Mouse (Mus musculus) midbrain, postnatal 0 days (tissue): ENCODE results near the gene AC134908.4. TPM values are rescaled to one million over a fixed set of nuclear protein-coding genes. Genes with fewer than 3 reads are reported as not detected.

Experiments used
- ATAC-seq: fragments of 200-750 bp; cut with Nextera tagmentation; 2 replicates; pipeline ENCODE4 v1.8.0; 2017; ENCODE audit warnings: moderate number of reproducible peaks, mild to moderate bottlenecking, moderate TSS enrichment, moderate library complexity; ENCODE audit not compliant: low FRiP score
- DNase-seq: peaks from one replicate; pipeline ENCODE4 v3.0.0-alpha.2; 2015; ENCODE audit warnings: low spot score
- H3K27ac ChIP-seq: fragments of 300-500 bp; sonication (generic); 2 replicates; pipeline ENCODE4 v1.5.1; 2014; ENCODE audit warnings: low read depth, mild to moderate bottlenecking, low read length, mixed read lengths
- H3K27me3 ChIP-seq: fragments of 300-500 bp; sonication (generic); 2 replicates; pipeline ENCODE4 v1.6.1; 2014; ENCODE audit warnings: low read length, control low read depth, mixed read lengths; ENCODE audit not compliant: insufficient read depth
- H3K36me3 ChIP-seq: fragments of 300-500 bp; sonication (generic); 2 replicates; pipeline ENCODE4 v1.6.1; 2014; ENCODE audit warnings: low read length, control low read depth, mixed read lengths; ENCODE audit not compliant: insufficient read depth
- H3K4me1 ChIP-seq: fragments of 300-500 bp; sonication (generic); 2 replicates; pipeline ENCODE4 v1.6.1; 2014; ENCODE audit warnings: mild to moderate bottlenecking, control low read depth, antibody characterized with exemption, low read length, mixed read lengths; ENCODE audit not compliant: insufficient read depth
- H3K4me2 ChIP-seq: fragments of 300-500 bp; sonication (generic); 2 replicates; pipeline ENCODE4 v1.6.1; 2014; ENCODE audit warnings: low read depth, mild to moderate bottlenecking, low read length, mixed read lengths; ENCODE audit not compliant: poor library complexity, severe bottlenecking
- H3K4me3 ChIP-seq: fragments of 300-500 bp; sonication (generic); 2 replicates; pipeline ENCODE4 v1.5.1; 2014; ENCODE audit warnings: low read depth, mild to moderate bottlenecking, low read length, moderate library complexity
- H3K9ac ChIP-seq: fragments of 300-500 bp; sonication (generic); replicated peaks from 2 replicates; pipeline ENCODE4 v1.6.1; 2014; ENCODE audit warnings: mild to moderate bottlenecking, low read length, moderate library complexity, mixed read lengths; ENCODE audit not compliant: poor library complexity, severe bottlenecking
- H3K9me3 ChIP-seq: fragments of 300-500 bp; sonication (generic); 2 replicates; pipeline ENCODE4 v1.6.1; 2016; ENCODE audit warnings: low read length, control low read depth
- CTCF ChIP-seq: IDR thresholded peaks from 2 replicates; pipeline ENCODE4 v1.5.1; 2016; ENCODE audit warnings: antibody characterized with exemption, mild to moderate bottlenecking
- WGBS: fragments of 180-500 bp; shearing (Covaris S2); extraction: QIAGEN DNeasy Blood & Tissue Kit; methylation state at CpG from one replicate; pipeline ENCODE4 v1.1.7; 2014; 5-methylcytosine and 5-hydroxymethylcytosine counted together
- polyA plus RNA-seq: library from polyadenylated mRNA; unstranded; fragments of >200 nt; fragmentation: Nextera tagmentation; extraction: Ambion mirVana; gene quantifications from 2 replicates; pipeline ENCODE4 v1.2.1, GENCODE M21; 2015
- total RNA-seq: library from RNA; depleted of rRNA; stranded (reverse); fragments of >200 nt; gene quantifications from 2 replicates; pipeline ENCODE4 v1.2.3, GENCODE M21; 2014

Gene AC134908.4
- total and polyA plus RNA-seq, 2 experiments from 2014 or later = 0.89 TPM; not detected in 1

GRCm38 (mm10) chr17:25796211-25796771 lies 832 bp upstream of the AC134908.4 start:
- peak overlapping the region; percentile 51 for H3K4me3 ChIP-seq
- H3K9ac ChIP-seq = 0 out of 2 replicates have a peak overlapping the region, but pooled peaks have one; percentile 29
- H3K4me1 ChIP-seq = peaks cover 10% of the 10 kb centered on the region; the same call in 1 of the 2 replicates
- ATAC-seq (no peak), DNase-seq (no peak)
- peak overlapping the region; percentile 32; the same call in 1 of the 2 replicates for H3K27ac ChIP-seq
- H3K4me2 ChIP-seq = peak overlapping the region; percentile 79
- no peaks in the 10 kb centered on the region for H3K36me3 ChIP-seq
- no peak for TF ChIP-seq CTCF
- 3% methylated on average over 37 of the region's 37 CpGs for WGBS
- H3K9me3 ChIP-seq = no peaks in the 10 kb centered on the region
- H3K27me3 ChIP-seq = peaks cover 11% of the 10 kb centered on the region; the same call in 1 of the 2 replicates

GRCm38 (mm10) chr17:25794998-25795397 lies 461 bp downstream of the AC134908.4 start:
- peaks cover 11% of the 10 kb centered on the region; the same call in 1 of the 2 replicates for H3K27me3 ChIP-seq

GRCm38 (mm10) chr17:25794197-25794596 lies 1.3 kb downstream of the AC134908.4 start:
- no peaks in the 10 kb centered on the region for H3K9me3 ChIP-seq
- H3K27me3 ChIP-seq = peaks cover 11% of the 10 kb centered on the region; the same call in 1 of the 2 replicates
- H3K27ac ChIP-seq = no peak overlapping the region
- 0 out of 2 replicates have a peak, but pooled peaks cover 6% of the 10 kb centered on the region for H3K36me3 ChIP-seq
- ATAC-seq = no peak
- no peak overlapping the region for H3K9ac ChIP-seq
- peaks cover 16% of the 10 kb centered on the region; the same call in 1 of the 2 replicates for H3K4me1 ChIP-seq
- H3K4me2 ChIP-seq = peak overlapping the region; percentile 79; the same call in 1 of the 2 replicates
- H3K4me3 ChIP-seq = no peak overlapping the region
- DNase-seq = peak; percentile 52
- WGBS = 17% methylated on average over 13 of the region's 13 CpGs
- no peak for TF ChIP-seq CTCF

More at GRCm38 (mm10) chr17:25794998-25795397, 461 bp downstream of the AC134908.4 start:
- Histone ChIP-seq H3K9ac (no peak overlapping the region), H3K9me3 (no peaks in the 10 kb centered on the region), H3K27ac (peak overlapping the region; percentile 65), H3K4me2 (peak overlapping the region; percentile 79), H3K4me1 (peaks cover 16% of the 10 kb centered on the region; the same call in 1 of the 2 replicates), H3K4me3 (no peak overlapping the region), H3K36me3 (no peaks in the 10 kb centered on the region)
- ATAC-seq (no peak), DNase-seq (no peak)
- 42% methylated on average over 17 of the region's 17 CpGs for WGBS
- no peak for TF ChIP-seq CTCF

DNA sequence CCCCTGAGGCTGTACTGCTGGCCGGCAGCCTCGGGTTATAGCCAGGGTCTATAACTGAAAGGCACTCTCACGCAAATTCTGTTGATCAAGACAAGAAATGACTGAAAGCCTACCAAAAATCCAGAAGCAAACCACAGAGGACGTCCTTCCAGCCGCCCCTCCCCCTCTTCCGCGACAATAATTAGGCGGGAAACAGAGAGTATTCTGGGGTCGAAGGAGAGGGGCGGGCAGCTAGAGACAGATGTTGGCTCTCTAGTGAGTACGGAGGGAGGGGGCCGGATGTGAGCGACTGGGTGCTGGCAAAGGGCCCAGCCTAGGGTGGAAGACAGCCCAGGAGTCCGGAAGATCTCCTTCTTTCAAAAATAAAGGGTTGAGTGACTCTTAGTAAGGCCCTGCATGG lies 2.8 kb downstream of the AC134908.4 start, which contains the start of gene Fam173a:
Fam173a (minus strand) TSS at position 287 of the 400 bp plus-strand sequence.
- Histone ChIP-seq H3K4me1 (peaks cover 16% of the 10 kb centered on the region; the same call in 1 of the 2 replicates), H3K27me3 (peaks cover 11% of the 10 kb centered on the region; the same call in 1 of the 2 replicates), H3K4me2 (peak within 1 kb of the TSS; percentile 87), H3K27ac (peak within 1 kb of the TSS; percentile 90), H3K36me3 (peaks cover 10% of the 10 kb centered on the region; the same call in 1 of the 2 replicates), H3K9ac (peak within 1 kb of the TSS; percentile 79), H3K9me3 (no peaks in the 10 kb centered on the region), H3K4me3 (peak within 1 kb of the TSS; percentile 84)
- TF ChIP-seq CTCF = no peak
- DNase-seq = peak; percentile 81
- peak; percentile 67 for ATAC-seq
- under 1% methylated on average over 14 of the region's 14 CpGs for WGBS

DNA sequence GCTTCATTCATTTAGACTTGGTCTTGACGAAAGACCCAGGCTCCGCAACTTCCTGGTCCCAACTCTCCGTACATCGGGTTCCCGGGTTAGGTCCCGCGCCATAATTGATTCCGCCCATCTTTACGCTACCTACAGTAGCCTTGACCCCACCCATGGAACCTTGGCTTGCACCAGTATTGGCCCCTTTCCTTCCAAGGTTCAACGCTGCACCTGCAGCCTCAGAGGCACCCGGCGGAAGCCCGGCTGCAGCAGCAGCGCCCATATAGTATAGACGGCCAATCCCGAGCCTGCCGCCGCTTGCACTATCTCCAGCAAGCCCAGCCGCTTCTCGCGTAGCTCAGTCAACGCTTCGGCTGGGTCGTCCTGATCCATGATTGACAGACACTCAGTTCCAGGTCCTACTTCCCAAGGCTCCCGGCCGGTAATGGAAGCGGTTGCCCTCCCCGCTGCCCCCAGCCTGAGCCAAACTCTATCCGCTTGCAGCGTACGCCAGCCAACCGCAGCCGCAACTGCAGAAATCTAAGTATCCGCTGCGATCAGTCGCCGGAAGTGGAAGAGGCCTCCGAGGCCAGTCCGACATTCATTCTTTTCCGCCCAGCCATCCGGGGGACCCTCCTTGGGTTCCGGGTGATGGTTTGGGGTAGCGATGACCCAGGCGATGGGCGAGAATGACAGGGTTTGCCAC lies 3.5 kb downstream of the AC134908.4 start:
- Histone ChIP-seq H3K4me1 (peaks cover 16% of the 10 kb centered on the region; the same call in 1 of the 2 replicates), H3K27ac (peak overlapping the region; percentile 90), H3K4me3 (peak overlapping the region; percentile 84), H3K9ac (peak overlapping the region; percentile 79), H3K27me3 (0 out of 2 replicates have a peak, but pooled peaks cover 6% of the 10 kb centered on the region), H3K4me2 (peak overlapping the region; percentile 87), H3K36me3 (peaks cover 15% of the 10 kb centered on the region; the same call in 1 of the 2 replicates), H3K9me3 (no peaks in the 10 kb centered on the region)
- ATAC-seq (peak; percentile 78), DNase-seq (peak; percentile 86)
- under 1% methylated on average over 44 of the region's 45 CpGs for WGBS
- TF ChIP-seq CTCF = no peak
